Mouse (Mus musculus) embryonic fibroblast, embryonic 13.5 days (primary cell): ENCODE measurements around the gene Isoc2a. TPM values are rescaled to one million over a fixed set of nuclear protein-coding genes. Genes with fewer than 3 reads are reported as not detected.
A peak's percentile ranks its signal among the peaks of the same experiment; 100 is the strongest.

ENCODE experiments used
- H3K27ac ChIP-seq: 2 replicates; pipeline ENCODE4 v1.5.1; 2012; ENCODE audit warnings: low read length, control low read depth, inconsistent platforms; ENCODE audit not compliant: insufficient read depth
- H3K4me1 ChIP-seq: 2 replicates; pipeline ENCODE4 v1.6.1; 2011; ENCODE audit warnings: low read length; ENCODE audit not compliant: control insufficient read depth, insufficient read depth
- H3K4me3 ChIP-seq: 2 replicates; pipeline ENCODE4 v1.5.1; 2011; ENCODE audit warnings: mild to moderate bottlenecking, control low read depth, low read length; ENCODE audit not compliant: insufficient read depth
- CTCF ChIP-seq: IDR thresholded peaks from 2 replicates; pipeline ENCODE4 v1.5.1; 2011; ENCODE audit warnings: mild to moderate bottlenecking, control low read depth, low read length, moderate library complexity, borderline replicate concordance; ENCODE audit not compliant: insufficient read depth
- POLR2A ChIP-seq: IDR thresholded peaks from 2 replicates; pipeline ENCODE4 v1.6.1; 2011; ENCODE audit warnings: low read depth, mild to moderate bottlenecking, control low read depth, low read length, moderate library complexity
- polyA plus RNA-seq: library from polyadenylated mRNA; stranded (reverse); fragments of >200 nt; gene quantifications from 2 replicates; pipeline ENCODE4 v1.2.4, GENCODE M21; 2011; ENCODE audit warnings: low read depth; ENCODE audit not compliant: missing spikeins, insufficient read length

Isoc2a gene
- polyA plus RNA-seq, 1 experiment: 11.2 TPM

DNA sequence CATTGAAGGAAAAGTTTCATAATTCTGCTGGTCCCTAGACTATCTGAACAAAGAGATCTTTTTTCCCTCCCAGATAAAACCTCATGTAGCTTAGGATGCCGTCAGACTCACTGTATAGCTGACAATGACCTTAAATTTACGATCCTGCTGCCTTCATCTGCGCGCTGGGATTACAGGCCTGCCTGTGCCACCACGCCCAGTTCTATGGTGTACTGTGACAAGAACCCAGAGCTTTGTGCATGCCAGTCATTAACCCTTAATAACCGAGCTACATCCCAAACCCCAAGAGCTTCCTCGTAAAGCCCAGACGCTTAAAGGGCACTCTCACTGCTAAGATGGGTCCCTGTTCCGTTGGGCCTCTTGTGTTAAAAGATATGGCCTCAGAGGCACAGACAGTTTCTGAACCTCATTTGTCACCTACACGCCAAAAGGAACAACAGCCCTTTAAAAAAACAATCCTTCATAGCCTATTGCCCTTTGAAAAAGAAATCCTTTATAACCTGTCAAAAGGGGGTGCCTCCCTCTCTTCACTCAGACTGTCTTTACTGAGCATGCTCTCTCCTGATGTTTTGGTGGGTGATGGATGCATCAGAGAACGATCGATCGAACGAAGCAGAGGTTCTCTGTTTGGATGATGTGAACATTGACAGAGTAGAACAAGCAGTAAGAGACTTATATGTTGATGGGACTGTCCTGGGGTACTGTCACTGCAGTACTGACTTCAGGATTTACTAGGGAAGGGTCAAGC, 38.9 kb downstream of the Isoc2a start:
- TF ChIP-seq POLR2A: peak; percentile 33
- TF ChIP-seq CTCF: no peak
- H3K27ac ChIP-seq: peak overlapping the region; percentile 97
- H3K4me1 ChIP-seq: peaks cover 8% of the 10 kb centered on the region
- peak overlapping the region; percentile 77 for H3K4me3 ChIP-seq

DNA sequence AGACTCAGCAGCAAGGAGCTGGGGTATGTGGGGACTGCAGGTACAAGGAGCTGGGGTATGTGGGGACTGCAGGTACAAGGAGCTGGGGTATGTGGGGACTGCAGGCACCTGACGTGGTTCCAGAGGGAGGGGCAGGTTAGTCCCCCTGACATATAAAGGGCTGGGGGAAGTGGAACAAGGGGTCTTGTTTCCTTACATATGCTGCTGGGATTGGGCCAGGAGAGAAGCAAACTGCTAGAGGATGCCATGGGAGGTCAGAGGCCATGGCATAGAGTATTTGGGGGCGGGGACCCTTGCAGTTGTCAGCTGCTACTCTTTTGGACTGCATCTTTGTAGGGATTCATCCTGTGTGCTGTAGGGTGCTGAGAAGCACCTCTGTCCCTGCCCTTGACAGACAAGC, 40.5 kb downstream of the Isoc2a start:
- peaks cover 8% of the 10 kb centered on the region for H3K4me1 ChIP-seq
- H3K27ac ChIP-seq: no peak overlapping the region
- H3K4me3 ChIP-seq: no peak overlapping the region
- TF ChIP-seq POLR2A: no peak
- TF ChIP-seq CTCF: no peak

DNA sequence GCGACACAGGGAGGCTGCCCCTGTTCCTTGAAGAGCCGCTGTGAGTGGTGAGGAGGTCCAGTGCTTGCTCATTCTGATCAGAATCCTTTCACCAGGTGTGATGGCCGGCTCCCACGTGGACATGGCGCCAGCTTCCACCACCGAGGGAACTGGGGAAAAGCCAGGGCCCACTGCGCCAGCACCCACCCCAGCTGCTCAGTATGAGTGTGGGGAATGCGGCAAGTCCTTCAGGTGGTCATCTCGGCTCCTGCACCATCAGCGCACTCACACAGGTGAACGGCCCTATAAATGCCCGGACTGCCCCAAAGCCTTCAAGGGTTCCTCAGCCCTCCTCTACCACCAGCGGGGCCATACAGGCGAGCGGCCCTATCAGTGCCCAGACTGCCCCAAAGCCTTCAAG, 41.7 kb downstream of the Isoc2a start:
- TF ChIP-seq CTCF: no peak
- TF ChIP-seq POLR2A: no peak
- no peak overlapping the region for H3K27ac ChIP-seq
- H3K4me1 ChIP-seq: peaks cover 15% of the 10 kb centered on the region
- no peak overlapping the region for H3K4me3 ChIP-seq

DNA sequence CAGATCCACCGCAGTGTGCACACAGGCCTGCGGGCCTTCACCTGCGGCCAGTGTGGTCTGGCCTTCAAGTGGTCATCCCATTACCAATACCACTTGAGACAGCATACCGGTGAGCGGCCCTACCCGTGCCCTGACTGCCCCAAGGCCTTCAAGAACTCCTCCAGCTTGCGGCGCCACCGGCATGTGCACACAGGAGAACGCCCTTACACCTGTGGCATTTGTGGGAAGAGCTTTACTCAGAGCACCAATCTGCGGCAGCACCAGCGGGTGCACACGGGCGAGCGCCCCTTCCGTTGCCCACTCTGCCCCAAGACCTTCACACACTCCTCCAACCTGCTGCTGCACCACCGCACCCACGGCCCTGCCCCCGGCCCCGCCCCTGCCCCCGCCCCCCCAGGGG, 42.1 kb downstream of the Isoc2a start:
- Histone ChIP-seq H3K4me3 (no peak overlapping the region), H3K27ac (no peak overlapping the region), H3K4me1 (peaks cover 15% of the 10 kb centered on the region)
- TF ChIP-seq POLR2A (no peak), CTCF (no peak)

DNA sequence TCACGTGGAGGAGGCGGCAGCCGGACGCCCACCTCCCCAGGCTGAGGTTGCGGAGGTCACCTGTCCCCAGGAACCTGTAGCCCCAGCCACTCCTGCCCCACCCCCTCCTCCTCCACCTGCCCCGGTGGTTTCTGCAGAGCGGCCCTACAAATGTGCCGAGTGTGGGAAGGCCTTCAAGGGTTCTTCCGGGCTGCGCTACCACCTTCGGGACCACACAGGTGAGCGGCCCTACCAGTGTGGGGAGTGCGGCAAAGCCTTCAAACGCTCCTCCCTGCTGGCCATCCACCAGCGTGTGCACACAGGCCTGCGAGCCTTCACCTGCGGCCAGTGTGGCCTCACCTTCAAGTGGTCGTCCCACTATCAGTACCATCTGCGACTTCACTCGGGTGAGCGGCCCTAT, 43.0 kb downstream of the Isoc2a start:
- no peak overlapping the region for H3K27ac ChIP-seq
- TF ChIP-seq POLR2A (no peak), CTCF (no peak)
- H3K4me3 ChIP-seq: no peak overlapping the region
- peaks cover 18% of the 10 kb centered on the region for H3K4me1 ChIP-seq

DNA sequence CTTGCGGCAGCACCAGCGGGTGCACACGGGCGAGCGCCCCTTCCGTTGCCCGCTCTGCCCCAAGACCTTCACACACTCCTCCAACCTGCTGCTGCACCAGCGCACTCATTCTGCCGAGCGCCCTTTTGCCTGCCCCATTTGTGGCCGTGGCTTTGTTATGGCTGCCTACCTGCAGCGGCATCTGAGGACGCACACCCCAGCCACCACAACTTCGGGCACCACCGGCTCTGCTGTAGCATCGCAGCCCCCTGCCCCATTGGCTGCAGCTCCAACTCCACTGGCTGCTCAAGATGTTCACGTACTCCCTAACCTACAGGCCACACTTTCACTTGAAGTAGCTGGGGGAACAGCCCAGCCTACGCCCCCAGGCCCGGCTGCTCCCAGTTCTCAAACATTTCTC, 43.5 kb downstream of the Isoc2a start:
- Histone ChIP-seq H3K27ac (no peak overlapping the region), H3K4me1 (peaks cover 22% of the 10 kb centered on the region), H3K4me3 (no peak overlapping the region)
- TF ChIP-seq POLR2A (no peak), CTCF (no peak)

DNA sequence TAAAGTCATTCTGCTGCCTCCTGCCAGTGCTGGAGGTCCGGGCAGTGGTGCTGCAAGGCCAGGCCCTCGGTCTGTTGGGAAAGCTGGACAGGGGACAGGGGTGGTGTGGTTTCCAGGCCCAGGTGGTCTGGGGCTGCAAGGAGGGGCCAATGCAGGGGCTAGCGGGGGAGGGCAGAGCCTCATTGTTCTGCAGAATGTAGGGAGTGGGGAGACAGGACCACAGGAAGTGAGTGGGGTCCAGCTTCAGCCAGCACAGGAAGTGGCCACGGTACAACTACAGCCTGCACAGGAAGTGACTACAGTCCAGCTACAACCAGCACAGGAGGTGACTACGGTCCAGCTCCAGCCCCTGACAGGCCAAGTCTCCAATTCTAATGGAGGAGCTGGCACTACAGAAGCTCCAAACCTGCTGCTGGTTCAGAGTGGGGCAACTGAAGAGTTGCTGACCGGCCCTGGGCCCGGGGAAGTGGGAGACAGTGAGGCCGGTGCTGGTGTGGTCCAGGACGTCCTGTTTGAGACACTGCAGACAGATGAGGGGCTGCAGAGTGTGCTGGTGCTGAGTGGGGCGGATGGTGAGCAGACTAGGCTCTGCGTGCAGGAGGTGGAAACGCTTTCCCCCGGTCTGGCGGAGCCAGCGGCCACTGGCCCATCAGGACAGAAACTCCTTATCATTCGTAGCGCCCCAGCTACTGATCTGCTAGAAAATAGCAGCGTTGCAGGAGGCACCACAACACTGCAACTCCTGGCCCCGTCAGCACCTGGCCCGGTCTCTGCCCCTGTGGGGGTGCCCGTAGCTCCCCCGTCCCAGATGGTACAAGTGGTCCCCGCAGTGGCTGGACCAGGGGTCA, 44.2 kb downstream of the Isoc2a start:
- H3K27ac ChIP-seq: no peak overlapping the region
- H3K4me1 ChIP-seq: peaks cover 24% of the 10 kb centered on the region; the same call in 1 of the 2 replicates
- no peak for TF ChIP-seq POLR2A
- H3K4me3 ChIP-seq: no peak overlapping the region

DNA sequence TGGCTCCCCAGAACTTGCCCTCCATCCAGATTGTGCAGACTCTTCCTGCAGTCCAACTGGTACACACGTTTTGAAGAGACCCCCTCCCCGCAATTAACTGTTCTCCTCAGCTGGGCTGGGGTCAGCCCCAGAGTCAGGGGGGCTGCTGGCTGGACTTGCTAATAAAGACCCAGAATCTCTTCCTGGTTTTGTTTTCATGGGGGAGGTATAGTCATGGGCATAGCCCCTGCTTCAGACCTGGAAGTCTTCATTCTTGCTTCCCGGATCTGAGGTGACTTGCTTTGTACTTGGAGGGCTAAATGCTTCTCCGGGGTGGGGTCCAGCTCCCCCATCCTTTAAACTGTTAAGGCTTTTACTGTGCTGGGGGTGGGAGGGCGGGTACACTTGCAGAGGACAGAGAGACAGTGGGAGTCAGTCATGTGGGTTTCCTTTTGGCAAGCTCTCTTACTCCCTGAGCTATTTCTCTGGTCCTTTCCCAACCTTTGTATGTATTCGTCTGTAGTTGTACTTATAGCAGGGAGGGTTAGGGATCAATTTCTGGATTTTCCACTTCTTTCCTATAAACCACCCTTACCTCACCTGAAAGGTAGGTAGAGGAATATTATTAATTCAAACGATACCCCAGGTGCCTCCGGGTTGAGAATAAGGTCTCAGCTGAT, 45.0 kb downstream of the Isoc2a start, which contains the start of gene Nat14:
Nat14 (plus strand) TSS at position 205 of the 659 bp plus-strand sequence.
- TF ChIP-seq POLR2A: no peak; the same call in 1 of the 2 replicates
- TF ChIP-seq CTCF: no peak
- no peak within 1 kb of the TSS for H3K4me3 ChIP-seq
- peaks cover 18% of the 10 kb centered on the region; the same call in 1 of the 2 replicates for H3K4me1 ChIP-seq
- H3K27ac ChIP-seq: peak within 1 kb of the TSS; percentile 34; the same call in 1 of the 2 replicates

DNA sequence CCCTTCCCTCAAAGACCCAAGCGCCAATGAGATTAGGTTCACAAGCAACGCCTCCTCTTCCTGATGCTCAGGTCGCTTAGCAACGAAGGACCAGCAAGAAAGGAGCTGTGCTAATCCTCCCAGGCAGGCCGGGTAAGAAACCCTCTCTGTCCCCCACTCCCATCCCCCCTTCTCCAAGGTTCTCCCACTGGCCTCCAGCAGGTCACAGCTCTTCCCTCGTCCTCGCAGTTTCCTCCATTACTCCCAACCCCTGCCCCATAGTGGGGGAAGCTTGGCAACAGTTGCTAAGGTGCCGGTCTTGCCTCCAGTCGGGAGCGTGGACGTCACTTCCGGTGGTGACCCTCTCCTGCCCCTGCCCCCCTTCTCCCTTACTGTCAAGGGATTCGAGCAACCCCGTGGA, 45.6 kb downstream of the Isoc2a start:
- no peak overlapping the region for H3K4me3 ChIP-seq
- H3K27ac ChIP-seq: peak overlapping the region; percentile 34; the same call in 1 of the 2 replicates
- TF ChIP-seq POLR2A (peak; percentile 42; the same call in 1 of the 2 replicates), CTCF (no peak)
- H3K4me1 ChIP-seq: peaks cover 18% of the 10 kb centered on the region; the same call in 1 of the 2 replicates
